Mouse (Mus musculus) WW6 (cell line): Measurements from ENCODE around the gene Glyctk.

Experiments used
- DNase-seq: peaks from one replicate; pipeline ENCODE4 v3.0.0-alpha.2; 2013; ENCODE audit warnings: low read depth, low spot score

Gene Glyctk

DNA sequence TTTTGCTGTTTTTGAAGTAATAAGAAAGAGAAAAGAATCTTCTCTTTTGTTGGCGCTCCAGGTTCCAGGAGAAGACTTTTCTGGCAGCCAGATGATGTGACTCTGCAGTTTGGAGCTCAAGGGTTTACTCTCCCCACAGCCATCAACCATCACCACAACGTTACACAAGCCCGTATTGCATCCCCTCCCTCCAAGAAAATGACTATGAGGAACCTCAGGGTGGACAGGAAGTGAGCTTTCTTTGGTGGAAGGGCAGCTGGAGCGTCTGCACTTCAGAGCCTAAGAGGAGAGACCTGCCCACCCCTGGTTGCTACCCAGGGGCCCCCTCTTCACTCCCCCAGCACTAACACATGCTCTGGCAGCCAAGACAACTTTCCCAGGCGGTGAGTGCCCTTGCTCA, 10.7 kb downstream of the Glyctk start:
- DNase-seq: no peak

DNA sequence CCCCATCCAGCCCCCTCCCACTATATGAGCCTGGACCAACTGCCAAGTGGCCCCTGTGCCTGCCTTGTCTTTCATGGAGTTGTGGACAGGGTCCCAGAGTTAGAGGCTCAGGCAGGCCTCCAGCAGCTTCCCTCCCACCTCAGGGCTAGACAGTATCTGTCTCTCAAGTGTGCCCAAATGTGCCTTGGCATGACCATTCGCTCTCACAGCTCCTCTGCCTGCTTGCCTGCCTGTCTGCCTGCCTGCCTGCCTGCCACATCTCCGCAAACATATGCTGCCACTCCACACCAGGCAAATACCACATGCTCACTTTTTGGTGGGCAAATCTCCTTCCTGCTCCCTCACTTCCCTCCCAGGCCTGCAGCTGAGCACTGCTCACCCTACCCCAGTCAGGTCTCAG, 12.4 kb downstream of the Glyctk start:
- no peak for DNase-seq

DNA sequence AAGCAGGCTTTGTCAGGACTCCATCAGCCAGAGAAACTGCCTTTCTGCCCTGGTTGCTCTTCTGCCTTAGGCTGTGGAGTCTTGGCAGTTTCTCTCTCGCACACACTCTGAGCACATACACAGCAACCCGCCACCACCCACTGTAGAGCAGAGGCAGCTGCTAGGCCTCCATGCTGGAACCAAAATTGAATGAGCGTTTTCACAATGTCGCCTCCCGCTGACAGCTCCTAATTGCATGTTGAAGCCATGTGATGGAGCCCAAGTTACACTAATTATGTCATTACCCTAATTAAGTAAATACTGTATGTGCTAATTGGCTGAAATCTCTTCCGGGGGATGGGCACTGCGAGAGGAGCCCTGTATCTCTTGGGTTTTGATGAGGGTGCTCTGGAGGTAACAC, 13.8 kb downstream of the Glyctk start:
- no peak for DNase-seq

DNA sequence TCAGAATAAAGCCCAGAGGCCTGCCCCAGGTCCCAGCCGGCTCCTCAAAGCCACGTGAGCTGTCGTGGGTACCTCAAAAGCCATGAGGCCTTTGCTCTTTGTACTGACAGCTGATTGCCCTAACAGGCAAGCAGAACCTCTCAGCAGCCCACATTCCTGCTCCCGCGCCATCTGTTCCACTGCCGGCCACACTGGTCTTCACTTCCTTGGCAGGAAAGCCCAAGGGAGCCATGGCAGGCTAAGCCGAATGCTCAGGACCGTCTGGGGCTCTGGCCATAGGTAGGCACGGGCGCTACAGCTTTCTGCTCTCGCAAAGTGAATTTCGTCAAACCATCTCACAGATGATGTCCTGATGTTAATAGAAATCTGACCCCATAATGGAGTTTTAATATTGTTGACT, 16.0 kb downstream of the Glyctk start:
- DNase-seq: no peak

DNA sequence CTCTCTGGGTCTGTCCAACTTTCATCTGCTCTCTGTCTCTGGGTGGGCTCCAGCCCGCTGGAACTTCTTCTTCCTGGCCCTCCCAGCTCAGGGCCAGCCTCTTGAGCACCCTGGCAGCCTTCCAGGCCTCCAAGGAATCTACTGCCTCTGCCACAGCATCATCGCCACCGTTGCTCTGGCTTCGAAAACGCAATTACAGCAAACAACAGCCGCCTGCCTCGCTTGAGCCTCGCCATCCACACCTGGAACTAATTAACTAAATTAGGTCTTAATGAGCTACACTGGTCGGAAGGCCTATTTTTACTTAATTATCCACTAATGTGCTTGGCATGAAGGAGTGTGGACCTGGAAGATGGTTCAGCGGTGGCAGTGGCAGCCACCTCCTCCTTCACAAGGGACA, 18.2 kb downstream of the Glyctk start:
- DNase-seq: no peak

DNA sequence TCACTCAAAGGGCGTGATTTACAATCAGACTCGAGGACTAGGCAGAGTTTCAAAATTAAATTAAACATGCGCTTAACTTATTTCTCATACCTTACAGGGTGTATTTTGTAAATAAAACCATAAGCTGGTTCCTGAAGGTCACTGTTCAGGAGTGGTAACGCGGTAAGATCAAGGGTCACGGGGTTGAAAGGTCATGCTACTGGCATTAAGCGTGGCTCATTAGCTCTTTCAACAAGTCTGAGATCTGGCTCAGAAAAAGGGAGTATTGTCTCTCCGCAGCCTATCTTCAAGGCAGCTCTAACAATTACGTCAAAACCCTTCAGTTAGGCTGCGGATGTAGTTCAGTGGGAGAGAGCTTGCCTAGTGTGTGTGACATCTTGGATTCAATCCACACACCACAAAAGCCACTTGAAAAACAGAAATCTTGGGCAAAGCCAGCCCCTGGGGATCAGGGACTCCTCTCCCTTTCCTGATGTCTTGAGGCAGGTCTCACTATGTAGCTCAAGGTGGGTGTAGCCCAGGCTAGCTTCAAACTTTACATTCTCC, 20.2 kb downstream of the Glyctk start:
- no peak for DNase-seq

DNA sequence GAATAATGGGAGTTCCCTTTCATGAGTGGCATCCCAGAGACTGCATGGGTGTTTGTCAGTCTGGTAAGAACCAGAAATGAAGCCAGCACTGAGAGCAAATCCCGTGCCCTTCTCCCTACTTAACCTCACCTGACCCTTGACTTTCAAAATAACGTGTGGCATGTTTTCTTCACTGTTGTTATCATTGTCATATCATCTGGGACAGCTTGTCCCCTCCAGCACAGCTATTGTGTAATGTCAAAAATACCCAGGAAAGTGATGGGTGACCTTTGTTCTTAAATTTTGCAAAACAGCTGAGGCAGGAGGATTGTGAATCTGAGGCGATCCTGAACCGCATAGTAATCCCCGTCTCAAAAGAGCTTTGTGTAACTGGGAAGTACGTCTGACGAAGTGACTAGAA, 27.7 kb downstream of the Glyctk start:
- DNase-seq: no peak

DNA sequence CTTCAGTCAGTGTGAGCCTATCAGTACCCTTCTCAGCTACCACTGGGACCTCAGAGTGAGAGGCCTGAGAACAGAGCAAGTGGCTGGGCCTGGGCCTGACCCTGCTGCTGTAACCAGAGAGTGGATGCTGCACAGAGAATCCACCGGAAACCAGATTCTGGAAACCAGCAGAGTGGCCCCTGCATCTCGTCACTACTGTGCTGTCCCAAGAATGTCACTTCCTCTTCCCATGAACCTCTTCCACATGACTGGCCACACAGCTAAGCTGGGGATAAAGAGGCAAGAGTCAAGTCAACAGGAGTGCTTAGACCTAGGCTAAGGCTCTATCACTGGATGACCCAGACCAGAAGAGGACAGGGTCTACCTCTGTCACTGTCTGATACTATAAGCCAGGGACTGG, 28.9 kb downstream of the Glyctk start:
- no peak for DNase-seq

DNA sequence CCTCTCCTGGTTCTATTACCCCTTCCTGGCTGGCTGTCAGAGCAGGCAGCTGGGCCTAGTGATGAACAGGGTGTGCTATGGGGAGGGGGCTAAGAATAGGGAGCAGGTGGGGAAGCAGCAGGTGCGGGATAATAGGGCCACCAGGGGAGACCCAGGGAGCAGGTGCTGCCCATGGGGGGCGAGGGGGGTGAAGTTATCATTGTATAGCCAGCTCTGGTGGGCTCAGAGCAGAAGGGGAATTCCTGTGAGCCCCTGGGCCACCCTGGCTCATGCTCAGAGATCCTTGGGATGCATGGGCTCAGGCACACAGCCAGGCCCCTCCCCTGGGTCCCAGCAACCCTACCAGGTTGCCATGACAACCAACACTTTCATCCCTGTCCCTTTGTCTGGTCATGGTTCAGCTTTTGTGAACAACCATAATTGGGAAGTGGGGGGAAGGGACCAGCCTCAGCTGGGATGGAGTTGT, 31.1 kb downstream of the Glyctk start:
- DNase-seq: no peak

DNA sequence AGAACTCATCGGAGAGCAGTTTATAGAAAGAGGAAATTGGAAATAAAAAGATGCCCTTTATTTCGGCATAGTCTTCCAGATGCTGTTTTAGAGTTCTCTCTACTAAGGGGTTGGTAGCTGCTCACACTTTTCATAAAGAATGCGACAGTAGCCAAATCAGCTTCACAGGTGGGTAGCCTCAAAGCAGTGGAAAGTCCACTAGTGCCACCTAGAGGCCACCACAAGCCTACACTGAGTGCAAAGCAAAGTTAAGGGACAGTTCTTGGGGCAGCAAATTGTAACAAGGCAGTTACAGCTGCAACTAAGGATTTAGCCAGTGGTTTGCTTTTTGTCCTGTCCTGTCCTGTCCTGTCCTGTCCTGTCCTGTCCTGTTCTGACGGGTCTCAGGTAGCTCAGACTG, 34.3 kb downstream of the Glyctk start:
- no peak for DNase-seq

DNA sequence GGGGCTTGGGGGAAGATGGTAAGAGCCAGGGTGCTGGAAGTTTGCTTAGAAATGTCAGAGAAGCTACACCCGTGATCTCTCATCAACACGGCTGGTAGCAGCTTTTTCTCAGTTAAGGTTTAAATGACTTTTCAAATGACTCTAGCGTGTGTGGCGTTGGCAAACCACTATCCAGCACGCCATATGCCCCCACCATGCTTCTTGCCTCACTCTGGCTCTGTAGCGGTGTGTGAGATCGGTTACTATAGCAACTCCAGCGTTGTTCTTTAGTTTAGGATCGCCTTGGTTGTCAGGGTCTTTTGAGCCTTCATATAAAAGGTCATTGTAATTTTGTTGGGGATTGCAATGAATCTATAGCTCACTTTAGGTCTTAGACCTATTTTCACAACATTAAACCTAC, 38.9 kb downstream of the Glyctk start:
- no peak for DNase-seq

DNA sequence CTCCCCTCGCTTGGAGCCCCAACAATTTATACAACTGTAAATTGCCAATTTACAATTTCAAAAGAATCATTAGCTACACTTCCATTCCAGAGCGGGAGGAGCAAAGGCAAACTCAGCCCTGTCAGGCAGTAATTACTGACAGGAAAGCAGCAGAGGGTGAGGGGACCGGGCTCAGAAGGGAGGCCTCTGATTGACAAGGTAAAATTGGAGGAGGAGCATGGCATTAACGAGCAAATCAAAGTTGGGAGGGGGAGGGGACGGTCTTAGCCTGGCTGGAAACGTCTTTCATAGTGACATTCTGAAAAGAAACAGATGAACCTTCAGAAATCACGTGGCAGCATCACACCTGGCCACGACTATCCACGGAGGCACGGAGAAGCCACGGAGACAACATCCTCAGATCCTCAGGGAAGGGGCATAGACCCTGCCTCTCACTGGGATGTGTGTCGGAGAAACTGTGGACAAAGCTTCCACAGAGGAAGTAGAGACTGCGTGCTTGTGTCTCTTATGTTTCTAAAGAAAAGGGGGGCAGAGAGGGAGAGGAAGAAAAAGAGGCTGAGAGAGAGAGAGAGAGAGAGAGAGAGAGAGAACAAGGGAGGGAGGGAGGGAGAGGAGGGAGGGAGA, 42.0 kb downstream of the Glyctk start:
- no peak for DNase-seq

DNA sequence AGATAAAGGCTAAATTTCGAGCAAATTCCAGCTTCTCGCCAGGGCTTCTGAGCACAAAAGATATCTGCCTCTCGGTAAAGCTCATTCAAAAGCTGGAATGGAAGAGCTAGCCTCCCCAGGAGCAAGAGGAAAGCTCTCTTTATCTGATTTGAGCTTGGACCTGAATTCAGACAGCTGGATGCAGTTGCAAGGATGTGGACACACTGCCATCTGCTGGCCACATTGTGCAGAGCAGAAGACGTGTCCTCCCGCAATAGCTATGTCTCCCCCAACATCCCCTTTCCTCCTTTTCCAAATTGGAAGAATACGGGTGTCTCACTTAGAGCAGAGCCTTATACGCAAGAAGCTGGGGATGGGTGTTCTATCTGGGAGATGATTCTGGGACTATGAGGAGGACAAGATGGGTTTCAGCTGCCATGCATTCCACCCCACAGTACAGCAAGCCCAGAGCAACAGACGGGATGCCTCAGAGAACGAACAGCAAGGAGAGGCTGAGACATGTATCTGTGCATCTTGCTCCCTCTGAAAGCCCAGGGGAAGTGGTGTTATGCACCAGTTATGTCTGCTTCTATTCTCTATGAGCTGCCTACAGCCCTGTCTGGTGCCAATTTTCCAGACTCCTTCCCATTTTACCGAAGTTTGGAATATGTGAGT, 45.0 kb downstream of the Glyctk start:
- DNase-seq: peak; percentile 65

DNA sequence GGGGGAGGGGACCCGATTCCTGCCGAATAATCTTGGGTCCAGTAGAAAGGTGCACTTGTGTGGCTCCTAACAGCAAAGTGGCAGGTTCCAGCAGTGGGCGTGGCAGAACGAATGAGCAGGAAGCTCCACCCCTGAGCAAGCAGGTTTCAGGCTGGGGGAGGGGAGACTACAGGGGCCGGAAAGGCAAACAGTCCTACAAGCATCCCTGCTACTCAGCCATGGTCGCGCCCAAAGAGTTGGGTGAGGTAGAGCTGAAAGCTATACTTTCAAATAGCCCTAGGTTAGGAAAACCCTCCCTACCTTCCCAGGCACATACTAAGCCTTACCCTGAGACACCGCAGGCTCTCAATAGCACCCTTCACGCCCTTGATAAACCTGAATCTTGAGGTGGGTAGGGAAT, 51.7 kb downstream of the Glyctk start:
- DNase-seq: no peak

DNA sequence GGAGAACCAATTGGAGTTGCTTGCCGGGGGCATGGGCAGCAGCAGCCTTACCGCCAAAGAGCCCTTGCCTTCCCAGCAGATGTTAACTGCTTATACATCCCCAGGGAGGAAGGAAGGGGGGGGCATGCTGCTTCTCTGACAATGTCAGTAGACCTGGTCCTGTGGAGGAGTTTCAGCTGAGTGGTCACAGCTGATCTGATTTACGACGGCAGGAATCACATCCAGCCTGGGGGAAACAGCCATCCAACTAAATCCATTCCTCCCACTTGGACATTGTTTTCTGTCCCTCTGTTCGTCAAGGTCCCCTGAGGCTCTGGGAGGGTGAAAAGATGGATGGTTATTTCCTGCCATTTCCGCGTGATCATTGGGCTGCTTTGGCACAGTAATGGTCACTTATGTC, 53.5 kb downstream of the Glyctk start:
- DNase-seq: no peak
